Mouse (Mus musculus): Measurements from ENCODE around the gene Snapc4.

Gene Snapc4

GRCm38 (mm10) chr2:26341510-26341981 is 38.9 kb downstream of the Snapc4 start:
- in situ Hi-C loops (cut with MboI, MseI), result no loop called here

GRCm38 (mm10) chr2:26339204-26339551 is 41.3 kb downstream of the Snapc4 start:
- in situ Hi-C loops (cut with MboI, MseI), result no loop called here

DNA sequence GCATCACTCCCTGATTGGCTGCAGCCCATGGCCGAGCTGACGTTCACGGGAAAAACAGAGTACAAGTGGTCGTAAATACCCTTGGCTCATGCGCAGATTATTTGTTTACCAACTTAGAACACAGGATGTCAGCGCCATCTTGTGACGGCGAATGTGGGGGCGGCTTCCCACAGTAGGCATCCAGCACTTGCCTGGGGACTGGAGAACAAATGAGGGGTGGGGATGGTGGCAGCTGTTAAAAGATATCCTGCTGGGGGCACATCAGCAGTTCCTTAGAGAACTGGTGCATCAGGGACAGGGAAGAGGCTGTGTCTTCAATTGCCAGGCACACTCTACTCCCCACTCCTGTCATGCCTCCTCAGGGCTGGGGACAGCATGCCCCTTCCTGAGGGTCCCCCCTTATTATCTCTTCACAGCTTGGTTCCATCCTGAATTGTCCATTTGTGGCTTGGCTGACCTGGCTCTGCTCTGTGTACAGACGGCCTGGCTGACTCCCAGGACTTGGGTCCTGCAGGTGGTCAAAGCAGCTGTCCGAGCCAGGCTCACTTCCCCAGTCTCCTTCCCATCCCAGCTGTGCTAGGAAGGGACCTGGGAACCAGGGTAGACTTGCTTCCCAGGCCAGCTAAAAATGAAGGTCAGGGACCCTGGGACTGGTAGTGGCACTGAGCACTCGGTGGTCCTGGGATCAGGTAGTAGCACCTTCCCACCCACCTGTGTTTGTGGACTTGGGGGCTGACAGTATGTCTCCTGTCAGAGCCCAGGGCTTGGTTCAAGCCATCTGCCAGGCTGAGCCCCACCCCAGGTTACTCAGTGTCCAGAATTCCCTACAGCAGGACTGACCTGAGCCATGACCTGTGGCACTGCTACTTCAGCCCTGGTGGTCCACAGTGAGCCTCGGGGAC is 41.9 kb downstream of the Snapc4 start:
- in situ Hi-C loops (cut with MboI, MseI), result no loop called here

- in situ Hi-C loops (cut with MboI, MseI), result no loop called here
These were observed 49.8 kb downstream of the Snapc4 start for GRCm38 (mm10) chr2:26330702-26331101.

- in situ Hi-C loops (cut with MboI, MseI), result no loop called here
These were observed 50.4 kb downstream of the Snapc4 start for GRCm38 (mm10) chr2:26330056-26330468.

GRCm38 (mm10) chr2:26329402-26329801 is 51.1 kb downstream of the Snapc4 start:
- in situ Hi-C loops (cut with MboI, MseI), result loop anchor here (10.0 kb wide), 1 partner anchor 245 kb away; no protein-coding TSS in a partner anchor

DNA sequence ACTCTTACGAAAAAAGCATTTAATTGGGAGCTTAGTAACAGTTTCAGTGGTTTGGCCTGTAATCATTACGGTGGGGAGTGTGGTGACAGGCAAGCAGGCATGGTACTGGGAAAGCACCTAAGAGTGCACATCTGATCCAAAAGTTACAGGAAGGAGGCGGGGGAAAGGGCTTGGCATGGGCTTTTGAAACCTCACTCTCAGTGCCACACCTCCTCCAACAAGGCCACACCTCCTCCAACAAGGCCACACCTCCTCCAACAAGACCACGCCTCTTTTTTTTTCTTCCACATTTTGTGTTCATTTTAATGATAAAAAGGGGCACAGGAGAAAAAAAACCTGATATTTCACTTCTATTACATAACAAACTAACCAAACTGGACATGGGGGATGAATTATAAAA is 52.6 kb downstream of the Snapc4 start:
- in situ Hi-C loops (cut with MboI, MseI), result loop anchor here (10.0 kb wide), 1 partner anchor 247 kb away; no protein-coding TSS in a partner anchor

DNA sequence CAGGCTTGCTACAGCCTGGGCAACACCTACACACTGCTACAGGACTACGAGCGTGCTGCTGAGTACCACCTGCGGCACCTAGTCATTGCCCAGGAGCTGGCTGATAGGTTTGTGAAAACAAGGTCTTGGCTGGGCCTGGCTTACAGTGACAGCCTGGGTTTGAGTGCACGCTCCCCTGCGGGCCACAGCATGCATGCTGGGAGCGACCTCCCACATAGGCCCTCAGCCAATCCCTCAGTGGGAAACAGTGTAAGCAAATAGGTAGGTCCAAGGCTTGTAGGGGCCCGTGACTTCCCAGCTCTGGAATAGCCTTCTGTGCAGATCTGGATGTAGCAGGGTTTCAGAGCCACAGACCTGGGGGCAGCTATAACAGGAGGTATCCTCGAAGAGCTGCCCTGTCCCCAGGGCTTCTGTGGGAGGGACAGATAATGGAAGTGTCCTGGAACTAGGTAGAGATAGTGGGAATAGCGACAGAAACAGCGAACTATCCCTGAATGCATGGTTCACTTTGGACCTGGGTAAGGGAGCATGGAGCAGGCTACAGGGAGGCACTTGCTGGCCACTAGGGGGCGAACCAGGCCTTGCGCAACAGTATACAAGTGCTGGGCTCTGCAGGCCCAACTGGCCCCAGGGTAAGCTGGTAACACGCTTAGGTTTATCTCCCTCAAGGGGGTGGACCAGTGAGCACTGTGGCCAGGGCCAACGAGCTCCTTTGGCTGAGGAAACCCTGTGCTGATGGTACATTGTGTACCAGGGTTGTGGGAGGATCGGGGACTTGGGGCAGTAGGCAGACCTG is 54.9 kb downstream of the Snapc4 start:
- in situ Hi-C loops (cut with MboI, MseI), result loop anchor here (10.0 kb wide), 1 partner anchor 249 kb away; no protein-coding TSS in a partner anchor

DNA sequence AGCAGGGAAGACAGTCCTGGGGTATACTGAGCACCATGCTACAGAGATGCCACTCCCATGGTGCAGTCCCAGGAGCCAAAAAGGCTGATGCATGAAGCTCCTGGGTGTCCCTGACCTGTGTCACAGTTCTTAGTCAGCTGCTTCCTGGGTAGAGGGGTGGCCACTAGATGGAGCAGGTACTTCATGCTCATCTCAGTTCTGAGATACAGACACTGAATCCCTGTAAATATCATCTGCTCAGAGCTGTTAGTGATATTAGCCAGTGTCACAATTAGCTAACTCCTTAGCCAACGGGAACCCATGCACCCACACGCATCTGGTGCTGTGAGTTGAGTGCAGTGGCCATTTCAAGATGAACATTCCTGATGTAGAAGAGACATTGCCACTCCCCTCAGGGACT is 55.5 kb downstream of the Snapc4 start:
- in situ Hi-C loops (cut with MboI, MseI), result loop anchor here (10.0 kb wide), 1 partner anchor 250 kb away; no protein-coding TSS in a partner anchor

GRCm38 (mm10) chr2:26323589-26324325 is 56.7 kb downstream of the Snapc4 start:
- in situ Hi-C loops (cut with MboI, MseI), result loop anchor here (10.0 kb wide), 1 partner anchor 251 kb away; no protein-coding TSS in a partner anchor

GRCm38 (mm10) chr2:26320245-26321185 is 59.9 kb downstream of the Snapc4 start:
- in situ Hi-C loops (cut with MboI, MseI), result loop anchor here (10.0 kb wide), 1 partner anchor 254 kb away; no protein-coding TSS in a partner anchor

GRCm38 (mm10) chr2:26319519-26320244 is 60.8 kb downstream of the Snapc4 start:
- in situ Hi-C loops (cut with MboI, MseI), result loop anchor here (10.0 kb wide), 1 partner anchor 255 kb away; no protein-coding TSS in a partner anchor

GRCm38 (mm10) chr2:26319109-26319508 is 61.3 kb downstream of the Snapc4 start:
- in situ Hi-C loops (cut with MboI, MseI), result no loop called here

- in situ Hi-C loops (cut with MboI, MseI), result no loop called here
These were observed 62.3 kb downstream of the Snapc4 start for GRCm38 (mm10) chr2:26317991-26318672.

DNA sequence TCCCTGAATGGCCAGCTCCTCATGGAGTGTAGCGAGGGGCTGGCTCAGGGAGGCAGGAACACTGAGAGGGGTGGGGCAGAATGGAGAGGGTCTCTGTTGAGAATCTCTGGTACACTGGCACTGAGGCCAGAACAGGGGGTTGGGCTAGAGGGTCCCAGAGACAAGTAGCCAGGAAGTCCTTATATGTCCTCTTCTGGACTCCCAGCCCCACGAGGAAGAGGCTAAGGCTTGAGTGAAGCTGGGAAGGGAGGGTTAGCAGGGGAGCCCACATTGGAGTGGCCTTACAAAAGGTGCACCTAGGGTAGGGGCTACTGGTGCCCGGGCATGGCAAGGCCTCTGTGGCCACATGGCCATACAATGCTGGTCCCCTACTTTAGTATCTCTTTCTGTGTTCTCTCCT is 63.1 kb downstream of the Snapc4 start:
- in situ Hi-C loops (cut with MboI, MseI), result no loop called here

- in situ Hi-C loops (cut with MboI, MseI), result no loop called here
These were observed 63.7 kb downstream of the Snapc4 start for GRCm38 (mm10) chr2:26316576-26317246.

GRCm38 (mm10) chr2:26315925-26316311 is 64.5 kb downstream of the Snapc4 start:
- in situ Hi-C loops (cut with MboI, MseI), result no loop called here
